Comparison of ENCODE assay signal across 8 mouse cellular contexts in the genomic region with DNA sequence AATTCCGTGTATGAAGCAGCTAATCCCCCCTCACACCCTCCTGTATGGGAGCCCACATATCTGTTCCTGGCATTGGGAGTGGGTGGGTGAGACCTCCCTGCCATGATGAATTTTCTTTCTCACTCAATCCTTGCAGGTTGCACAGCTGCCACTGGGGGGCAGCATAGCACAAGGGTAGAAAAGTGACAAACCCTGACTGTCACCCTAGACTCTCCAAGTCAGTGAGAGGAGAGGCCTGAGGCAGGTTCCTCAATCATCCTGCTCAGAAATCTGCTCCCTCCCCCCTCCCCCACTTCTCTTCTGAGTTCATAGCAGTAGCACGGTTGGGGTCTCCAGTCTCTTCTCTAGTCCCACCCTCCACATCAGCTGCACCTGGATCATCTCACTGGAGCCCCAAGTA. TPM values are rescaled to one million over a fixed set of nuclear protein-coding genes. Genes with fewer than 3 reads are reported as not detected.
A peak's percentile ranks its signal among the peaks of the same experiment; 100 is the strongest.
DNase-seq lines count a peak whose midpoint lies in the region; ATAC-seq and TF ChIP-seq lines count a peak whose summit lies in the region.

No protein-coding gene starts in this region.

- peak; percentile 88 for TF ChIP-seq CTCF in midbrain, postnatal 0 days (IDR thresholded peaks at IDR 0.05)

- H3K27ac ChIP-seq in kidney, embryonic 14.5 days (ENCODE audit: low read depth, low read length), result no peak overlapping the region; the same call in 1 of the 2 replicates
- no peak overlapping the region for H3K27ac ChIP-seq in limb, embryonic 14.5 days (replicated peaks; ENCODE audit: low read depth, low read length)
- H3K27ac ChIP-seq in midbrain, postnatal 0 days (ENCODE audit: low read depth, low read length), result no peak overlapping the region

- ATAC-seq in granulocyte monocyte progenitor cell, adult 5-6 weeks (replicated peaks; ENCODE audit: poor library complexity, severe bottlenecking), result peak; percentile 84
- peak; percentile 53; the same call in 1 of the 2 replicates for ATAC-seq in kidney, embryonic 14.5 days (ENCODE audit: low FRiP score, low TSS enrichment)
- ATAC-seq in limb, embryonic 14.5 days (ENCODE audit: low FRiP score, low read depth), result peak; percentile 45; the same call in 1 of the 2 replicates
- peak; percentile 57 for ATAC-seq in midbrain, postnatal 0 days (ENCODE audit: low FRiP score)

- H3K4me2 ChIP-seq in kidney, embryonic 14.5 days (replicated peaks; ENCODE audit: low read depth, low read length), result no peak overlapping the region
- H3K4me2 ChIP-seq in limb, embryonic 14.5 days (replicated peaks; ENCODE audit: low read depth, low read length, severe bottlenecking), result no peak overlapping the region
- H3K4me2 ChIP-seq in midbrain, postnatal 0 days (ENCODE audit: low read depth, low read length, poor library complexity, severe bottlenecking), result no peak overlapping the region

- TF ChIP-seq POLR2A in limb, embryonic 14.5 days (IDR thresholded peaks at IDR 0.05; ENCODE audit: borderline replicate concordance, extremely low read depth, insufficient read depth, insufficient read length), result no peak

- no peaks in the 10 kb centered on the region for H3K9me3 ChIP-seq in kidney, embryonic 14.5 days (ENCODE audit: control insufficient read depth, low read length)
- H3K9me3 ChIP-seq in limb, embryonic 14.5 days (ENCODE audit: control insufficient read depth, low read length), result no peaks in the 10 kb centered on the region
- H3K9me3 ChIP-seq in midbrain, postnatal 0 days (ENCODE audit: low read length), result no peaks in the 10 kb centered on the region

- peaks cover 41% of the 10 kb centered on the region for H3K36me3 ChIP-seq in kidney, embryonic 14.5 days (ENCODE audit: control insufficient read depth, insufficient read depth, low read length)
- 0 out of 2 replicates have a peak, but pooled peaks cover 2% of the 10 kb centered on the region for H3K36me3 ChIP-seq in limb, embryonic 14.5 days (ENCODE audit: control insufficient read depth, insufficient read depth, low read length)
- peaks cover 26% of the 10 kb centered on the region for H3K36me3 ChIP-seq in midbrain, postnatal 0 days (ENCODE audit: insufficient read depth, low read length)

- H3K9ac ChIP-seq in kidney, embryonic 14.5 days (ENCODE audit: low read depth, low read length), result no peak overlapping the region
- H3K9ac ChIP-seq in limb, embryonic 14.5 days (ENCODE audit: low read depth, low read length, severe bottlenecking), result no peak overlapping the region
- H3K9ac ChIP-seq in midbrain, postnatal 0 days (replicated peaks; ENCODE audit: low read length, poor library complexity, severe bottlenecking), result no peak overlapping the region

- peak; percentile 72 for DNase-seq in A20 (ENCODE audit: low read depth, low spot score)
- peak; percentile 45 for DNase-seq in adrenal gland, adult 8-10 months
- DNase-seq in embryo, embryonic 11.5 days (ENCODE audit: low read depth, low spot score), result peak; percentile 56
- peak; percentile 64 for DNase-seq in limb, embryonic 14.5 days (ENCODE audit: low spot score)
- DNase-seq in midbrain, postnatal 0 days (ENCODE audit: low spot score), result peak; percentile 80
- DNase-seq in spleen, postnatal 4 days (ENCODE audit: low spot score in 2 of 2), result peak; percentile 77 to 91

- H3K4me1 ChIP-seq in kidney, embryonic 14.5 days (ENCODE audit: control insufficient read depth, insufficient read depth, low read length), result 0 out of 2 replicates have a peak, but pooled peaks cover 4% of the 10 kb centered on the region
- no peaks in the 10 kb centered on the region for H3K4me1 ChIP-seq in limb, embryonic 14.5 days (ENCODE audit: control insufficient read depth, insufficient read depth, low read length)
- H3K4me1 ChIP-seq in midbrain, postnatal 0 days (ENCODE audit: insufficient read depth, low read length), result no peaks in the 10 kb centered on the region

- H3K4me3 ChIP-seq in kidney, embryonic 14.5 days (ENCODE audit: low read length), result no peak overlapping the region
- no peak overlapping the region for H3K4me3 ChIP-seq in limb, embryonic 14.5 days (replicated peaks; ENCODE audit: low read length)
- H3K4me3 ChIP-seq in midbrain, postnatal 0 days (ENCODE audit: low read depth, low read length), result no peak overlapping the region

- 14% methylated on average over 2 of the region's 2 CpGs for WGBS in kidney, embryonic 14.5 days
- 18% methylated on average over 2 of the region's 2 CpGs for WGBS in limb, embryonic 14.5 days
- 9% methylated on average over 2 of the region's 2 CpGs for WGBS in midbrain, postnatal 0 days

- H3K27me3 ChIP-seq in kidney, embryonic 14.5 days (ENCODE audit: control insufficient read depth, insufficient read depth, low read length), result no peaks in the 10 kb centered on the region
- H3K27me3 ChIP-seq in limb, embryonic 14.5 days (ENCODE audit: control insufficient read depth, insufficient read depth, low read length), result no peaks in the 10 kb centered on the region
- no peaks in the 10 kb centered on the region for H3K27me3 ChIP-seq in midbrain, postnatal 0 days (ENCODE audit: insufficient read depth, low read length)

RNA-seq across cellular contexts. Expression of a gene that starts 28.1 kb away (rescaled TPM):
- total RNA-seq in adrenal gland, adult 8-10 months (2022), result 1 to 10 TPM; 1.3 to 4.4 (median 2.1) TPM
- total RNA-seq in granulocyte monocyte progenitor cell, adult 5-6 weeks (2014; fragmentation: Nextera tagmentation), result 0.23 and 1.6 TPM in 2 replicates
- total RNA-seq in granulocyte monocyte progenitor cell, adult 5-6 weeks (2017), result 0.47 TPM in 1 of 2 replicates, not detected in the other
- 0.14 and 0.34 TPM in 2 replicates for polyA plus RNA-seq in kidney, embryonic 14.5 days (2014; fragmentation: Nextera tagmentation; extraction: Ambion mirVana)
- 0.79 and 1.0 TPM in 2 replicates for polyA plus RNA-seq in limb, embryonic 14.5 days (2012; rRNA removed)
- 0.19 and 0.40 TPM in 2 replicates for polyA plus RNA-seq in limb, embryonic 14.5 days (2014; fragmentation: Nextera tagmentation; extraction: Ambion mirVana)
- 22.3 and 28.4 TPM in 2 replicates for total RNA-seq in midbrain, postnatal 0 days (2014; rRNA removed)
- polyA plus RNA-seq in midbrain, postnatal 0 days (2015; fragmentation: Nextera tagmentation; extraction: Ambion mirVana), result 6.2 and 8.7 TPM in 2 replicates
